ENCODE assay signal across 19 mouse cellular contexts in genomic region chr1:67286338-67286737, GRCm38 (mm10).
DNase-seq lines count a peak whose midpoint lies in the region; ATAC-seq lines count a peak whose summit lies in the region.
"Had no signal": no experiment of that assay in that cellular context is flagged by ENCODE, and none has a peak within 500 bp of the region (broad histone marks: within the 10 kb centered on the region; RNA-seq: fewer than 3 reads in every experiment).

No protein-coding gene starts in this region.

- peak; percentile 95 for ATAC-seq in frontal cortex, adult (ENCODE audit: low TSS enrichment)
- no peak for ATAC-seq in megakaryocyte, adult 5-6 weeks (ENCODE audit: poor library complexity, severe bottlenecking)
- ATAC-seq: CD4-positive, CD25-positive, alpha-beta regulatory T cell, adult 4 months; forebrain, embryonic 14.5 days; forebrain, embryonic 16.5 days had no signal

- no peak for DNase-seq in frontal cortex, postnatal 25 days (ENCODE audit: low spot score in 2 of 2)
- peak; percentile 13 for DNase-seq in right cerebral cortex, adult 18-20 months
- no peak for DNase-seq in right cerebral cortex, postnatal 14 days
- peak; percentile 74 for DNase-seq in brain, adult 2 months (ENCODE audit: low read depth, low spot score)
- DNase-seq in adipocyte (ENCODE audit: low spot score) = no peak
- DNase-seq: adrenal gland, adult 8-10 months; adrenal gland, postnatal 14 days; cerebellum, adult 11 months; cerebellum, adult 18-20 months; cerebellum, adult 8-10 months; cerebellum, adult 9-11 months; cerebellum, postnatal 14 days; cerebellum, postnatal 36 days; embryo, embryonic 11 days had no signal

Comparison
In these comparisons a context has a peak if more than half of its experiments do, and no peak if none do; other contexts are left out.
1. DNase-seq: peak in right cerebral cortex, adult 18-20 months (single experiment) and brain, adult 2 months (single experiment); none in frontal cortex, postnatal 25 days (0 of 2), right cerebral cortex, postnatal 14 days (single experiment) and adipocyte (single experiment).